Mouse (Mus musculus): ENCODE measurements around the gene Por. TPM values are rescaled to one million over a fixed set of nuclear protein-coding genes. Genes with fewer than 3 reads are reported as not detected.
A peak's percentile ranks its signal among the peaks of the same experiment; 100 is the strongest.

Gene Por
- polyA plus RNA-seq, 1 experiment from 2014 or later: 121 TPM

DNA sequence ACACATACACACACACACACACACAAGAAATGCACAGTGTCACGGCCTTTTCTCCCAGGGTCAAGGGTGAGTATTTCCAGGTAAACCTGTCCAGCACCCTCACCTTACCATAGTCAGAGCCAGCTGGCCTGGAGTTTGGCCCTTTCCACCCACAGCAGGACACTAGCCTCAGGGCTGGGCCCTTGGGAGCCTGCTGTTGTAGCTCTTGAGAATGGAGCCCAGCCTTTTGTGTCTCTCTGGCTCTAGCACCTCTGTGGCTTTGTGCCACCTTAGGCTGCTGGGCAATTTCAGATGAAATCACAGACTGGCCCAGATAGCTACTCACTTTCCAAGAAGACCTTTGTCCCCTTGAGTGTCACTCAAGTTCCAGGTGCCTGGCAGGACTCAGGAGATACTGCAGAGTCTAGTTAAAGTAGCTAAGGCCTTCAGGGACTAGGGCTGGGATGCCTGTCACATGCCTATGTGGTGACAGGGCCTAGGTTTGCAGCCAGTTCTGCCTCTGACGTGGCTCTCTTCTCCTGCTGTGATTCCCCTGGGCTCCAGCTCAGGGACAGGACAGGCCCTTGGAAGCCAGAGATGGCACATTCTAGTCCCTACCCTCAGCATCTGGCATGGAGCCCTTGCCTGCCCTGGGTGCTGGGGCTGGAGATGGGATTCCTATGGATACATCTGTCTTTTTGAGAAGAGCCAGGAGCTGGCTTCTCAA lies 57.0 kb downstream of the Por start:
- peak overlapping the region; percentile 62 for H3K9ac ChIP-seq (ENCODE audit: low read length)
- no peak for DNase-seq (ENCODE audit: low spot score)
- peaks cover 42% of the 10 kb centered on the region for H3K4me1 ChIP-seq (ENCODE audit: control insufficient read depth, insufficient read depth, low read length)
- peaks cover 16% of the 10 kb centered on the region for H3K36me3 ChIP-seq (ENCODE audit: control insufficient read depth, insufficient read depth, low read length)
- peak overlapping the region; percentile 97; the same call in 1 of the 2 replicates for H3K27ac ChIP-seq (replicated peaks; ENCODE audit: low read depth, low read length)
- peak overlapping the region; percentile 53 for H3K4me2 ChIP-seq (ENCODE audit: low read depth, severe bottlenecking)
- 52% methylated on average over 2 of the region's 2 CpGs for WGBS
- peak overlapping the region; percentile 25 for H3K4me3 ChIP-seq (ENCODE audit: low read depth, low read length)
- no peaks in the 10 kb centered on the region for H3K27me3 ChIP-seq (ENCODE audit: control insufficient read depth, insufficient read depth, low read length)
- H3K9me3 ChIP-seq (ENCODE audit: control insufficient read depth, low read length): no peaks in the 10 kb centered on the region
- no peak for ATAC-seq (ENCODE audit: insufficient number of reproducible peaks, low FRiP score, low TSS enrichment, low read depth)

DNA sequence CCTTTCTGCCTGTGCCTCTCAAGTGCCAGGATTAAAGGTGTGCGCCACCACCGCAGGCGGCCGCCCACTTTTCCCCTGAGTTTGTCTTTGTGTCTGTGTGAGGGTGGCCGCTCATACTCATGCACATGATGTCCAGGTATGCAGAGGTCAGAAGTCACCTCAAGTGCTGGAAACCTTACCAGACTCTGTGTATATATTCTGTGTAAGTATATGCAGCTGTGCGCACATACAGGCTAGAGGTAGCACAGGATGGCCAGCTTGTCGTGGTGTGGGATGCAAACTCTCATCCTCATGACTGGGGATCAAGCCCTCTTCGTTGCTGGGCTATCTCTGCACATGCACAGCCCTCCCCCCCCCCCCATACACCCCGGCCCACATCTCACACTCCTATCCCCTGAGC lies 58.0 kb downstream of the Por start:
- Histone ChIP-seq H3K4me2 (ENCODE audit: low read depth, severe bottlenecking) (no peak overlapping the region), H3K36me3 (ENCODE audit: control insufficient read depth, insufficient read depth, low read length) (peaks cover 23% of the 10 kb centered on the region), H3K4me3 (ENCODE audit: low read depth, low read length) (no peak overlapping the region), H3K27me3 (ENCODE audit: control insufficient read depth, insufficient read depth, low read length) (no peaks in the 10 kb centered on the region), H3K9ac (ENCODE audit: low read length) (no peak overlapping the region), H3K9me3 (ENCODE audit: control insufficient read depth, low read length) (no peaks in the 10 kb centered on the region), H3K4me1 (ENCODE audit: control insufficient read depth, insufficient read depth, low read length) (peaks cover 42% of the 10 kb centered on the region), H3K27ac (replicated peaks; ENCODE audit: low read depth, low read length) (no peak overlapping the region)
- no peak for ATAC-seq (ENCODE audit: insufficient number of reproducible peaks, low FRiP score, low TSS enrichment, low read depth)
- DNase-seq (ENCODE audit: low spot score): no peak
- 93% methylated on average over 9 of the region's 9 CpGs for WGBS

DNA sequence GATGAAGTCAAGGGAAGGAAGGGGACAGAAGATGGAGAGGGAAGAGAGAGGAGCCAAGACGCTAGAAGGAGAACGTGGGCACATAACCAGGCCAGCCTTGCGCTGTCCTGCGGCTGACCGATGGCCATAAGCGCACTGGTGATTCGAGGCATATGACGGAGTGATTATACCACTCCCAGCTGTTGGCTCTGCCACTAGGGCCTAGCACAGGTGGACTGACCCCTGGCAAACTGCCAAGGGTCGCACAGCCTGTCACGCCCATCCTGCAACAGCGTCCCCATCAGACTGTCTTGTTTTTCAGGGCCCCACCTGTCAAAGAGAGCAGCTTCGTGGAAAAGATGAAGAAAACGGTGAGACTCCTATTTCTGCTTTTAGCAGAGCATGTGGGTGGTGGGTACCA lies 58.5 kb downstream of the Por start:
- H3K36me3 ChIP-seq (ENCODE audit: control insufficient read depth, insufficient read depth, low read length): peaks cover 24% of the 10 kb centered on the region
- no peaks in the 10 kb centered on the region for H3K9me3 ChIP-seq (ENCODE audit: control insufficient read depth, low read length)
- WGBS: 95% methylated on average over 13 of the region's 13 CpGs
- H3K4me3 ChIP-seq (ENCODE audit: low read depth, low read length): no peak overlapping the region
- no peak overlapping the region for H3K27ac ChIP-seq (replicated peaks; ENCODE audit: low read depth, low read length)
- peaks cover 39% of the 10 kb centered on the region for H3K4me1 ChIP-seq (ENCODE audit: control insufficient read depth, insufficient read depth, low read length)
- H3K27me3 ChIP-seq (ENCODE audit: control insufficient read depth, insufficient read depth, low read length): no peaks in the 10 kb centered on the region
- H3K9ac ChIP-seq (ENCODE audit: low read length): no peak overlapping the region
- ATAC-seq (ENCODE audit: insufficient number of reproducible peaks, low FRiP score, low TSS enrichment, low read depth) (no peak), DNase-seq (ENCODE audit: low spot score) (no peak)
- no peak overlapping the region for H3K4me2 ChIP-seq (ENCODE audit: low read depth, severe bottlenecking)

DNA sequence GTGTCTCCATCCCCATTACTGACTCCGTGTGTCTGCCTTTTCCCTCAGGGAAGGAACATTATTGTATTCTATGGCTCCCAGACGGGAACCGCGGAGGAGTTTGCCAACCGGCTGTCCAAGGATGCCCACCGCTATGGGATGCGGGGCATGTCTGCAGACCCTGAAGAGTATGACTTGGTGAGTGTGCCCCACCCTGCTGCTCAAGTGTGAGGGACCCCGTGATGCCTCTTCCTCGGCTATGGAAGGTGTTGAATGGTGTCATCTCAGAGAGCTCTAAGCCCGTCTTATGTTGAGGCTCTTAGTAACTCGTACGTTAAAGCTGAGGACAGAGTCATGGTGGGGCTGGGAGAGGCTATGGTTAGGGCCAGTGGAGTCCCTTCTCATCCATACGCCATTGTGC lies 59.5 kb downstream of the Por start:
- ATAC-seq (ENCODE audit: insufficient number of reproducible peaks, low FRiP score, low TSS enrichment, low read depth): no peak

DNA sequence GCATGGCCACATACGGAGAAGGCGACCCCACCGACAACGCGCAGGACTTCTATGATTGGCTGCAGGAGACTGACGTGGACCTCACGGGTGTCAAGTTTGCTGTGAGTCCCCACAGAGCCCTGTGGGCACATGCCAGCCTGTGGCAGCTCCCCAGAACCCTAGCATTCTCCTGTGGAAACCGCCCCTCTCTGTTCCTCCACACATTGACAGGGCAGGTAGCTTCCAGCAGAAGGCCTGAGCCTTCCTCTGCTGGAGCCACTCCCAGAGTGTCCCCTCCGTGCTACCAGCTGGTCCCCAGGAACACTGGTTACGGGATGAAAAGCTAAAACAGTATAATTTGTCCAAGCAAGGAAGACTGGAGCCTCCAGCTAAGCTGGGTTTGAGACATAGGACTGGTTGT lies 60.4 kb downstream of the Por start:
- no peaks in the 10 kb centered on the region for H3K27me3 ChIP-seq (ENCODE audit: control insufficient read depth, insufficient read depth, low read length)
- no peak overlapping the region for H3K27ac ChIP-seq (replicated peaks; ENCODE audit: low read depth, low read length)
- no peaks in the 10 kb centered on the region for H3K9me3 ChIP-seq (ENCODE audit: control insufficient read depth, low read length)
- DNase-seq (ENCODE audit: low spot score): no peak
- H3K4me2 ChIP-seq (ENCODE audit: low read depth, severe bottlenecking): no peak overlapping the region
- peaks cover 41% of the 10 kb centered on the region for H3K36me3 ChIP-seq (ENCODE audit: control insufficient read depth, insufficient read depth, low read length)
- peaks cover 20% of the 10 kb centered on the region for H3K4me1 ChIP-seq (ENCODE audit: control insufficient read depth, insufficient read depth, low read length)
- ATAC-seq (ENCODE audit: insufficient number of reproducible peaks, low FRiP score, low TSS enrichment, low read depth): no peak
- WGBS: 95% methylated on average over 10 of the region's 10 CpGs
- no peak overlapping the region for H3K9ac ChIP-seq (ENCODE audit: low read length)
- no peak overlapping the region for H3K4me3 ChIP-seq (ENCODE audit: low read depth, low read length)

More for the DNA sequence above, 59.5 kb downstream of the Por start:
- Histone ChIP-seq H3K9ac (ENCODE audit: low read length) (no peak overlapping the region), H3K27me3 (ENCODE audit: control insufficient read depth, insufficient read depth, low read length) (no peaks in the 10 kb centered on the region), H3K4me1 (ENCODE audit: control insufficient read depth, insufficient read depth, low read length) (peaks cover 29% of the 10 kb centered on the region), H3K4me2 (ENCODE audit: low read depth, severe bottlenecking) (no peak overlapping the region), H3K4me3 (ENCODE audit: low read depth, low read length) (no peak overlapping the region), H3K9me3 (ENCODE audit: control insufficient read depth, low read length) (no peaks in the 10 kb centered on the region), H3K36me3 (ENCODE audit: control insufficient read depth, insufficient read depth, low read length) (peaks cover 34% of the 10 kb centered on the region), H3K27ac (replicated peaks; ENCODE audit: low read depth, low read length) (no peak overlapping the region)
- DNase-seq (ENCODE audit: low spot score): no peak
- 93% methylated on average over 13 of the region's 13 CpGs for WGBS

DNA sequence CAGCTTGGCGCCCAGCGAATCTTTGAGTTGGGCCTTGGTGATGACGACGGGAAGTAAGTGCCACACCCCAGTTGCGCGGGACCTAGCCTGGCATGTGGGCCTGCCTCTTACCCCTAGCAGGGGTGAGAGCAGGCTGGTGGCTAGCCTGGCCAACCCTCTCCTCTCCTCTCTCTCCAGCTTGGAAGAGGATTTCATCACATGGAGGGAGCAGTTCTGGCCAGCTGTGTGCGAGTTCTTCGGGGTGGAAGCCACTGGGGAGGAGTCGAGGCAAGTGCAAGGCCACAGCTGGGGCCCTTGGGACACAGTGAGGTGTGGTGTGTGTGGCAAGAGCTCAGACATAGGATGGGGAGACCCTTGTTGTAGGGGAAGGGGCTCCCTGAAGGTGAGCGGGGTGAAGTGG lies 61.1 kb downstream of the Por start:
- Histone ChIP-seq H3K4me1 (ENCODE audit: control insufficient read depth, insufficient read depth, low read length) (peaks cover 16% of the 10 kb centered on the region), H3K27ac (replicated peaks; ENCODE audit: low read depth, low read length) (no peak overlapping the region), H3K9me3 (ENCODE audit: control insufficient read depth, low read length) (no peaks in the 10 kb centered on the region), H3K4me3 (ENCODE audit: low read depth, low read length) (no peak overlapping the region), H3K27me3 (ENCODE audit: control insufficient read depth, insufficient read depth, low read length) (no peaks in the 10 kb centered on the region), H3K9ac (ENCODE audit: low read length) (no peak overlapping the region), H3K4me2 (ENCODE audit: low read depth, severe bottlenecking) (no peak overlapping the region), H3K36me3 (ENCODE audit: control insufficient read depth, insufficient read depth, low read length) (peaks cover 45% of the 10 kb centered on the region)
- DNase-seq (ENCODE audit: low spot score): no peak
- 91% methylated on average over 10 of the region's 10 CpGs for WGBS
- ATAC-seq (ENCODE audit: insufficient number of reproducible peaks, low FRiP score, low TSS enrichment, low read depth): no peak

DNA sequence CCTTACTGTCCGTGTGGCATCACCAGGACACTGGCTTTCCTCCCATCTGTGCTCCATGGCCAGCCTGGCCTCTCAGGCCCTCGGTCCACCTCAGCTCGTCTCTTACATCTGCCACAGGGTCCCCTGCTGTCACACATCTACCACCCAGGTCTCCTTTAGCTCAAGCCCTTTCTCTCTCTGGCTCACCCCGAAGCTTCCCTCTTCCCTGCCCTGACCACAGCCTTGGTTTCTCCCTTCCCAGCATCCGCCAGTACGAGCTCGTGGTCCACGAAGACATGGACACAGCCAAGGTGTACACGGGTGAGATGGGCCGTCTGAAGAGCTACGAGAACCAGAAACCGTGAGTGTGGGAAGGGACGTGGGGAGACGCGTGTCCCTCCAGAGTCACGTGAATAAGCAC lies 61.5 kb downstream of the Por start:
- Histone ChIP-seq H3K27me3 (ENCODE audit: control insufficient read depth, insufficient read depth, low read length) (no peaks in the 10 kb centered on the region), H3K9me3 (ENCODE audit: control insufficient read depth, low read length) (no peaks in the 10 kb centered on the region), H3K27ac (replicated peaks; ENCODE audit: low read depth, low read length) (no peak overlapping the region), H3K9ac (ENCODE audit: low read length) (no peak overlapping the region), H3K4me2 (ENCODE audit: low read depth, severe bottlenecking) (no peak overlapping the region), H3K36me3 (ENCODE audit: control insufficient read depth, insufficient read depth, low read length) (peaks cover 45% of the 10 kb centered on the region), H3K4me1 (ENCODE audit: control insufficient read depth, insufficient read depth, low read length) (peaks cover 12% of the 10 kb centered on the region), H3K4me3 (ENCODE audit: low read depth, low read length) (no peak overlapping the region)
- 94% methylated on average over 16 of the region's 16 CpGs for WGBS
- no peak for ATAC-seq (ENCODE audit: insufficient number of reproducible peaks, low FRiP score, low TSS enrichment, low read depth)
- no peak for DNase-seq (ENCODE audit: low spot score)

DNA sequence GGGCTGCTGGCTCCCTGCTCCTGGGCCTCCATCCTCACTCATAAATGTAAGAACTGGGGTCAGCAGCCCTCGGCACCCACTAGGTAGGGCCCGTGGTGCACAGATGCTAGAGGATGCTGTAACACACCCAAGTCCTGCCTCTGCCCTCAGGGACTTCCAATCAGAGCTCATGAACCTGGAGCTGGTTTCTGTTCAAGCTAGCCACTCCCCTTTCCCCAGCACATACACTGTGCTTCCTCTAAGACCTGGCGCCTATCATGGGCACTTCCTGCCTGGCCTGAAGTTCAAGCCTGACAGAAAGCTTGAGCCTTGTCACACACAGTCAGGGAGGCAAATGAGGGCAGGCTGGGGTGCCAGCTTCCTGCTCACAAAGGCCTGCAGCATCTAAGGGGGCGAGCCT lies 63.2 kb downstream of the Por start:
- WGBS: 89% methylated on average over 4 of the region's 4 CpGs
- Histone ChIP-seq H3K4me2 (ENCODE audit: low read depth, severe bottlenecking) (no peak overlapping the region), H3K27me3 (ENCODE audit: control insufficient read depth, insufficient read depth, low read length) (no peaks in the 10 kb centered on the region), H3K9me3 (ENCODE audit: control insufficient read depth, low read length) (no peaks in the 10 kb centered on the region), H3K4me3 (ENCODE audit: low read depth, low read length) (no peak overlapping the region), H3K4me1 (ENCODE audit: control insufficient read depth, insufficient read depth, low read length) (no peaks in the 10 kb centered on the region), H3K9ac (ENCODE audit: low read length) (no peak overlapping the region), H3K36me3 (ENCODE audit: control insufficient read depth, insufficient read depth, low read length) (peaks cover 47% of the 10 kb centered on the region), H3K27ac (replicated peaks; ENCODE audit: low read depth, low read length) (no peak overlapping the region)
- DNase-seq (ENCODE audit: low spot score) (no peak), ATAC-seq (ENCODE audit: insufficient number of reproducible peaks, low FRiP score, low TSS enrichment, low read depth) (no peak)
